Mouse (Mus musculus) C2C12 (cell line): Measurements from ENCODE around the gene Wfdc11. TPM values are rescaled to one million over a fixed set of nuclear protein-coding genes. Genes with fewer than 3 reads are reported as not detected.

Source experiments
- H3K27me3 ChIP-seq: one replicate; pipeline ENCODE4 v1.6.1; 2011; ENCODE audit not compliant: control insufficient read depth, insufficient read depth, insufficient read length
- H3K36me3 ChIP-seq: one replicate; pipeline ENCODE4 v1.6.1; 2011; ENCODE audit not compliant: control insufficient read depth, insufficient read depth
- H3K4me3 ChIP-seq: one replicate; pipeline ENCODE4 v1.5.1; 2011; ENCODE audit warnings: mild to moderate bottlenecking, control low read depth; ENCODE audit not compliant: poor library complexity, insufficient read depth, severe bottlenecking
- H3K79me2 ChIP-seq: one replicate; pipeline ENCODE4 v1.6.1; 2011; ENCODE audit not compliant: control insufficient read depth, insufficient read depth
- H3K79me3 ChIP-seq: one replicate; pipeline ENCODE4 v1.6.1; 2011; ENCODE audit warnings: low read depth, control low read depth
- H3ac ChIP-seq: one replicate; pipeline ENCODE3; 2011; ENCODE audit warnings: low read depth; ENCODE audit not compliant: control insufficient read depth, insufficient read length
- CEBPB ChIP-seq: IDR thresholded peaks from one replicate; pipeline ENCODE4 v1.6.1; 2011; ENCODE audit warnings: low read depth, mild to moderate bottlenecking, control low read depth, moderate library complexity
- CTCF ChIP-seq: IDR thresholded peaks from one replicate; pipeline ENCODE4 v1.5.1; 2011; ENCODE audit not compliant: control insufficient read depth, insufficient read depth, insufficient read length
- FOSL1 ChIP-seq: IDR thresholded peaks from one replicate; pipeline ENCODE4 v1.8.0; 2011; ENCODE audit warnings: mild to moderate bottlenecking, low read length; ENCODE audit not compliant: poor library complexity, insufficient read depth, severe bottlenecking
- MAX ChIP-seq: IDR thresholded peaks from one replicate; pipeline ENCODE4 v1.6.1; 2011; ENCODE audit warnings: mild to moderate bottlenecking, control low read depth
- MYOD1 ChIP-seq: IDR thresholded peaks from one replicate; pipeline ENCODE4 v1.6.1; 2011; ENCODE audit warnings: low read depth; ENCODE audit not compliant: control insufficient read depth, insufficient read length
- MYOG ChIP-seq: IDR thresholded peaks from one replicate; pipeline ENCODE4 v1.6.1; 2011; ENCODE audit not compliant: control insufficient read depth, insufficient read length; ENCODE audit errors: extremely low read depth
- USF1 ChIP-seq: IDR thresholded peaks from one replicate; pipeline ENCODE4 v1.6.1; 2011; ENCODE audit warnings: low read depth, mild to moderate bottlenecking, control low read depth, moderate library complexity
- polyA plus RNA-seq: library from polyadenylated mRNA; unstranded; fragments of >200 nt; fragmentation: generic; extraction: Trizol; gene quantifications from one replicate; pipeline ENCODE4 v1.2.1, GENCODE M21; 2012; ENCODE audit warnings: missing spikeins

Wfdc11 gene
- polyA plus RNA-seq, 1 experiment, result not detected

- H3K4me3 ChIP-seq, result no peak overlapping the region
- H3K27me3 ChIP-seq, result peaks cover 3% of the 10 kb centered on the region
- H3K79me2 ChIP-seq, result no peaks in the 10 kb centered on the region
- H3ac ChIP-seq, result no peak overlapping the region
- H3K79me3 ChIP-seq, result no peaks in the 10 kb centered on the region
- no peak for TF ChIP-seq MYOD1
- no peak for TF ChIP-seq MAX
- no peak for TF ChIP-seq CTCF
- TF ChIP-seq MYOG, result no peak
- TF ChIP-seq CEBPB, result no peak
- no peak for TF ChIP-seq FOSL1
- TF ChIP-seq USF1, result no peak
- no peaks in the 10 kb centered on the region for H3K36me3 ChIP-seq
Measured at GRCm38 (mm10) chr2:164678848-164679625, 5.2 kb upstream of the Wfdc11 start.

DNA sequence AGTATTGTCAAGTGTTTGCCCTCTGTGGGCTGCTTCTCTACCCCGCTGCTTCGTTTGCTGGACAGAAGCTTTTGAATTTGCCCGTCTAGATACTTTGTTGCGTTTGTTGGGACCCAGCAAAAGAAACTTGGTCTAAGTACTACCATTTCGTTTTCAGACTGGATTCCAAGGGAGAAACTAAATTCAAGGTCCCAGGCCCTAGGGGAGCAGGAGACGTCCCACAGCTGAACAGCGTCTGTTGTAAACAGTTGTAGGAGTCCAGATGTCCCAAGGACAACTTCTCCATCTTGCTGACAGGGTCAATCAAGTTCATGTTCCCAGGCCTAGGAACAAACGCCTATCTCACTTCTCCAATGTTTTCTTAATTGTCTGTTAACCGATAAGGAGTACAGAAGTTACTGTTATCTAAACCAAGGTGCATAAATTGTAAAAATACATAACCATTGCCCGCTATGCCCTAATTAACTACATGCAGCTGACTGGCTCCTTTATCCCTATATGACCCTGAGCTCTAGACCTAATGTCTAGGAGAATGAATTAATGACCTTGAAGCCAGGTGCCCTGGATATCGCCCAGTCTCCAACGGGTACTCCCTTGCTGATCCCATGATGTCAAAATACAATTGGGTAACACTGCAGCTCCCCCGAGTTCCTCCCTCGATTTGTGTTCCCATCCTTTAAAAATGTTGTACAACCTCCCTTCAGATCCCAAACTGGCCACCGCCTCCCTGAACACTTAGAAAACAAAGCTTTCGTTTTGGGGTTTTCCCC lies 3.2 kb upstream of the Wfdc11 start:
- no peaks in the 10 kb centered on the region for H3K36me3 ChIP-seq
- H3K27me3 ChIP-seq, result peaks cover 3% of the 10 kb centered on the region
- no peak overlapping the region for H3ac ChIP-seq
- no peak overlapping the region for H3K4me3 ChIP-seq
- H3K79me3 ChIP-seq, result no peaks in the 10 kb centered on the region
- no peaks in the 10 kb centered on the region for H3K79me2 ChIP-seq
- no peak for TF ChIP-seq MYOG
- TF ChIP-seq CTCF, result no peak
- TF ChIP-seq CEBPB, result no peak
- no peak for TF ChIP-seq USF1
- TF ChIP-seq MAX, result no peak
- no peak for TF ChIP-seq FOSL1
- no peak for TF ChIP-seq MYOD1

GRCm38 (mm10) chr2:164676103-164676502 lies 2.2 kb upstream of the Wfdc11 start:
- H3K27me3 ChIP-seq, result peaks cover 3% of the 10 kb centered on the region
- no peaks in the 10 kb centered on the region for H3K36me3 ChIP-seq
- H3ac ChIP-seq, result no peak overlapping the region
- H3K79me3 ChIP-seq, result no peaks in the 10 kb centered on the region
- TF ChIP-seq MYOD1 (no peak), MYOG (no peak), MAX (no peak), USF1 (no peak), CEBPB (no peak), CTCF (no peak), FOSL1 (no peak)
- no peak overlapping the region for H3K4me3 ChIP-seq
- no peaks in the 10 kb centered on the region for H3K79me2 ChIP-seq

GRCm38 (mm10) chr2:164670938-164671337 lies 2.9 kb downstream of the Wfdc11 start:
- Histone ChIP-seq H3K36me3 (no peaks in the 10 kb centered on the region), H3K4me3 (no peak overlapping the region), H3K27me3 (peaks cover 15% of the 10 kb centered on the region), H3ac (no peak overlapping the region), H3K79me3 (no peaks in the 10 kb centered on the region), H3K79me2 (no peaks in the 10 kb centered on the region)
- TF ChIP-seq MYOD1 (peak; percentile 12), USF1 (no peak)

GRCm38 (mm10) chr2:164670261-164670660 lies 3.6 kb downstream of the Wfdc11 start:
- Histone ChIP-seq H3K27me3 (peaks cover 16% of the 10 kb centered on the region), H3K4me3 (no peak overlapping the region), H3K36me3 (no peaks in the 10 kb centered on the region), H3K79me3 (no peaks in the 10 kb centered on the region), H3K79me2 (no peaks in the 10 kb centered on the region), H3ac (no peak overlapping the region)
- TF ChIP-seq FOSL1 (no peak), CTCF (no peak), CEBPB (no peak), MYOG (no peak), MYOD1 (no peak), MAX (no peak), USF1 (no peak)
